Mouse (Mus musculus) limb, embryonic 10.5 days (tissue): ENCODE measurements around the gene Hccs. TPM values are rescaled to one million over a fixed set of nuclear protein-coding genes. Genes with fewer than 3 reads are reported as not detected.

Experiments used
- DNase-seq: peaks from one replicate; pipeline ENCODE4 v3.0.0-alpha.2; 2017; ENCODE audit warnings: low spot score
- H3K27ac ChIP-seq: fragments of 300-500 bp; sonication (generic); 2 replicates; pipeline ENCODE4 v1.5.1; 2016; ENCODE audit warnings: mild to moderate bottlenecking
- H3K27me3 ChIP-seq: fragments of 300-500 bp; sonication (generic); 2 replicates; pipeline ENCODE4 v1.6.1; 2016; ENCODE audit warnings: low read depth, mild to moderate bottlenecking; ENCODE audit not compliant: poor library complexity, severe bottlenecking
- H3K36me3 ChIP-seq: fragments of 300-500 bp; sonication (generic); 2 replicates; pipeline ENCODE4 v1.6.1; 2016; ENCODE audit warnings: mild to moderate bottlenecking, moderate library complexity
- H3K4me1 ChIP-seq: fragments of 300-500 bp; sonication (generic); 2 replicates; pipeline ENCODE4 v1.6.1; 2016
- H3K4me3 ChIP-seq: fragments of 300-500 bp; sonication (generic); 2 replicates; pipeline ENCODE4 v1.5.1; 2016; ENCODE audit warnings: mild to moderate bottlenecking, moderate library complexity
- H3K9me3 ChIP-seq: fragments of 300-500 bp; sonication (generic); replicated peaks from 2 replicates; pipeline ENCODE4 v1.6.1; 2016; ENCODE audit warnings: mild to moderate bottlenecking
- WGBS: fragments of 180-500 bp; shearing (Covaris S2); methylation state at CpG from one replicate; pipeline ENCODE4 v1.1.7; 2016; 5-methylcytosine and 5-hydroxymethylcytosine counted together
- polyA plus RNA-seq: library from polyadenylated mRNA; unstranded; fragments of >200 nt; fragmentation: Nextera tagmentation; extraction: Ambion mirVana; gene quantifications from 2 replicates; pipeline ENCODE4 v1.2.1, GENCODE M21; 2016

Hccs gene
- polyA plus RNA-seq, 1 experiment from 2014 or later: 39.1 TPM

DNA sequence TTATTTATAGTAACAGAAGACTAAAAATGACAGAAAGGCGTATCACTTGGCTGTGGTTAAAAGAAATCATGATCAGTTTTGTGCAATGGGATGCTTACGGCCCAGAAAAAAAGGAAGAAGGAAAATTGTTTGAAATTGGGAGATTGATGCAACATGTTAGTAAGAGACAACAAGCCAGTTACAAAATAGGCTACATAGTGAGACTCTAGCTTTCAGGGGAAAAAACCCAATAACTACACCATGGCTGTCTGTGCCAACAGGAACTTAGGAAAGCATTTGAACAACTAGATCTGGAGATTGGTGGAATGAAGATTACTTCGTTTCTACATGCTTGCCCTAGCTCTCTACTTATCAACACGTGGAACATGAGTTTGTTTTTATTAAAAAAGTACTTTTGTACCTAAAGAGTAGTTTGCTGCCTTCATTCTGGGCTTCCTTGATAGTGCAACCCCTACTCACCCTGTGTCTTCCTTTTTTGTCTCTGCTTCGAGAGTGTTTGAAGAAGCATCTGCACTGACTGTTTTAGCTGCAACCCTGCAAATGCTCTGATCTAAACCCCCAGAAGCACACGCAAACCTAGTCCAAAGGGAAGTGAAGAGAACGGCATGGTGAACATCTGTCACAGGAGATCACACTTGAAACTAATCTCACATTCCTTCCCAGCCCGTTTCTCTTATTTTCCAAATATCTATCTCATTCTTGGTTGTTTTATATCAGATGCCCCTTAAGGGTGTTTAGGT, 56.6 kb downstream of the Hccs start:
- no peak overlapping the region for H3K4me3 ChIP-seq
- H3K9me3 ChIP-seq: no peaks in the 10 kb centered on the region
- H3K36me3 ChIP-seq: no peaks in the 10 kb centered on the region
- no peaks in the 10 kb centered on the region for H3K4me1 ChIP-seq
- 80% methylated on average over 8 of the region's 8 CpGs for WGBS
- no peak overlapping the region for H3K27ac ChIP-seq
- DNase-seq: no peak
- peaks cover 96% of the 10 kb centered on the region for H3K27me3 ChIP-seq

DNA sequence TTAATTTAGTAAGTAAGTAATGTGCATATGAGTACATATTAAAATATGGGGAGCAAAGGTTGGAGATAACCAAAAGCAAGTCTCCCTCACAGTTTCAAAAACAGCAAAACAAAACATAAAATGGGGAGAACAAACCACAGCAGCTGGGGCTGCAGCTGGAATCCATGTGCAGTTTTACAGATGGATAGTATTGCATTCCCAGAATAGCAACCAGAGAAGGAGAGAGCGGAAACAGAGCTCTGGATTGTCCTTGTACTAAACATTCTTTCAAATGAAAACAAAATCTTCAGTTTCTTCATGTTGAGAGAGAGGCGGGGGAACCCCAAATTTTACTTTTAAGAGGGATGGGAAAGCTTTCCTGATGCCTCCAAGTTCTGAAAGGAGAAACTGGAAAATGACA, 58.0 kb downstream of the Hccs start:
- H3K27me3 ChIP-seq: peaks cover 97% of the 10 kb centered on the region
- DNase-seq: no peak
- H3K4me3 ChIP-seq: no peak overlapping the region
- no peaks in the 10 kb centered on the region for H3K4me1 ChIP-seq
- WGBS: 87% methylated on average over 2 of the region's 2 CpGs
- no peaks in the 10 kb centered on the region for H3K9me3 ChIP-seq
- no peaks in the 10 kb centered on the region for H3K36me3 ChIP-seq
- H3K27ac ChIP-seq: no peak overlapping the region

DNA sequence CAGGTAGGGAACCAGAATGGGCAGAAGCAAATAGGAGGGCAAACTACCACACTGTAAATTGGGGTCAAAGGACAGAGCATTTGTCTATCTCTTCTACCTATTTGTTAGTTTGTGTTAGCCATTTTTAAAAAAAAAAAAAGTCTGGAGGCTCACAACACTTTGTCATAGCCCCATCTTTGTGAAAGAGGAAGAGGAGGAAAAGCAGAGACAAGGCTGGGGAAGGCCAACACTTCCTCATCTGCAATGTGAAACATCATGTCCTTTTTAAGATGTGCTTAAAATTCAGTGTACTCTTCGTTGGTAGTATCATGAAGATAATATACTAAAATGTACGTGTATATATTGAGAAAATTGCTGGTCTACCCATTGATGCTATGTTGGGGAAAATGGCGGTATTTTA, 59.1 kb downstream of the Hccs start:
- Histone ChIP-seq H3K9me3 (no peaks in the 10 kb centered on the region), H3K27ac (no peak overlapping the region), H3K4me3 (no peak overlapping the region), H3K27me3 (peaks cover 97% of the 10 kb centered on the region), H3K4me1 (no peaks in the 10 kb centered on the region), H3K36me3 (no peaks in the 10 kb centered on the region)
- no peak for DNase-seq
- 84% methylated on average over 3 of the region's 3 CpGs for WGBS

DNA sequence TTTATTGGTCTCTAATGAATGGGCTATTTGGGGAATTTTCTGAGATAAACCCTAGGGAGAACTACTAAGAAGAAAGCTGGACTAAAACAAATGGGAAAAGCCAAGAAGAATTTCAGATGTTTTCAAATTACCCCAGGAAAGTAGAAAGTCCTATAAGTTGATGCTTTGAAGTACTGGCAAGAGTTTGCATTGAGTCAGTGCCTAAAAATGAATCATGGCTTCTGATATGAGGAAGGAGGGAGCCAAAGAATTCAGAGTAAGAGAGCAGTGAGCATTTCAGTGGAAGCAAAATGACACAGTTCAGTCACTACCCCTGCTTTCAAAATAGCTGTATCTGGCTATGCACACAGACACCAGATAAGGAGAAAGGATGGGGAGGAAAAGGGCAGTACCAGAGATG, 63.4 kb downstream of the Hccs start:
- Histone ChIP-seq H3K27me3 (peaks cover 81% of the 10 kb centered on the region), H3K9me3 (no peaks in the 10 kb centered on the region), H3K4me1 (no peaks in the 10 kb centered on the region), H3K4me3 (no peak overlapping the region), H3K36me3 (no peaks in the 10 kb centered on the region), H3K27ac (no peak overlapping the region)
- no peak for DNase-seq

DNA sequence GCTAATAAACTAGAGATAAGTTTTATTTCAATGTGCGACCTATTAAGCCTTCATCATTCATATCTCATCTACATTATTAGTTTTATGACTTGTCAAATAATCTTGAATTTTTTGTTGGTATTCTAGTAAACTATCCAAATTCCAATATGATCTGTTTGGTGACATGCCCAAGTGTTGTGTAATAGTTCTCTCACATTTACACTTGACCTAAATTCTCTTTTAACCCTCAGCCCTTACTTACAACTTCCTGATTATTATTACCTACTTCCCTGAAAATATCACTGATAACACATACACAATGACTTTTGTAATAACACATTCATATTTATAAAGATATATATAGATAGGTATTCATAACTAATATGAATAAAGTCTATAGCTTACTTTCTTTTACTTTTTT, 64.3 kb downstream of the Hccs start:
- H3K4me1 ChIP-seq: no peaks in the 10 kb centered on the region
- DNase-seq: no peak
- H3K4me3 ChIP-seq: no peak overlapping the region
- H3K27ac ChIP-seq: no peak overlapping the region
- H3K27me3 ChIP-seq: peaks cover 73% of the 10 kb centered on the region
- no peaks in the 10 kb centered on the region for H3K36me3 ChIP-seq
- no peaks in the 10 kb centered on the region for H3K9me3 ChIP-seq
- 79% methylated on average over 1 of the region's 1 CpGs for WGBS

DNA sequence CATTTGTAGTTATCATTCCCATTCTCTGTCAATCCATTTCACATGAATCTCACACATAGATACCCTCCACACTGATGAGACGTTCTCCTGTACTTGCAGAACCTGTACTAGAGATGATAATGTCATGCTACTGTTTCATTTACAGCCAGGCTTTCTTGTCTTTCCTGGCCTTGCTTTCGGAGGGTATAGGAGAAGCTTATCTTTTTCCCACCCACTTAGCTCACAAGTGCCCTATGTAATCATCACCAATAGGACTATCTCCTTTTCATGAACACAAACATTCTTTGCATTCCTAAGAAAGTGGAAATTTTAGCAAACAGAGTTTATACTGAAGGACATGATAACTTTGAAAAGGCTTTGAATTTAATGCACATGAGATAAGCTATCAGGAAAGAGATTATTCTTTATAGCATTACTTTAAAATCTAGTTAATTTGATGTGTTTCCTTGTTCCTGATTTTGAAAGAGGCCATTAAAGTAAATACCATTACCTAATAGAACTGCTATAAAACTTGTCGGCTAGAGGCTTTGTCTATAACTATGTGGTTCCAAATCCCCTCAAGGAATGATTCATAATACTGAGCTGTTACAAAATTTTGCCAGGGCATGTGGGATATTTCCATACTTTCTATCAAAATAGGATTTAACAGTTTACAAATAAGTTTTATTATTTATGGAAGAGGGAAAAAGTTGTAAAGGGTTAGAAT, 97.7 kb downstream of the Hccs start:
- peaks cover 79% of the 10 kb centered on the region for H3K27me3 ChIP-seq
- no peak overlapping the region for H3K27ac ChIP-seq
- 64% methylated on average over 3 of the region's 3 CpGs for WGBS

DNA sequence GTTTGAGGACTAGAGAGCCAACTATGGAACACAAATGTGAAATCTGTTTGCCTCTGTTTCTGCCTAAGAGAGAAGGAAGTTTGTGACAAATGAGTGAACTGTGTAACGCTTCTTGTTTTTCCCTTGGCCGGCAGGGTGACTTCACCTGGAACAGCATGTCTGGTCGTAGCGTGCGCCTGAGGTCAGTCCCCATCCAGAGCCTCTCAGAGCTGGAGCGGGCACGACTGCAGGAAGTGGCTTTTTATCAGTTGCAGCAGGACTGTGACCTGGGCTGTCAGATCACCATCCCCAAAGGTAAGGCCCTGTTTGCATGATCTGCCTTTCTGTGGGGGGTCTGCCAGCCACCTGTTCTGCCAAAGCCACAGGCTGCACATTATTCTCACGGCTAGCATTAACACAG, 100.1 kb downstream of the Hccs start:
- Histone ChIP-seq H3K9me3 (no peaks in the 10 kb centered on the region), H3K27ac (no peak overlapping the region), H3K27me3 (peaks cover 81% of the 10 kb centered on the region), H3K4me1 (no peaks in the 10 kb centered on the region), H3K36me3 (no peaks in the 10 kb centered on the region), H3K4me3 (no peak overlapping the region)
- 66% methylated on average over 8 of the region's 8 CpGs for WGBS
- DNase-seq: no peak

More for the DNA sequence above, 97.7 kb downstream of the Hccs start:
- DNase-seq: no peak
- Histone ChIP-seq H3K4me1 (no peaks in the 10 kb centered on the region), H3K36me3 (no peaks in the 10 kb centered on the region), H3K4me3 (no peak overlapping the region), H3K9me3 (no peaks in the 10 kb centered on the region)

DNA sequence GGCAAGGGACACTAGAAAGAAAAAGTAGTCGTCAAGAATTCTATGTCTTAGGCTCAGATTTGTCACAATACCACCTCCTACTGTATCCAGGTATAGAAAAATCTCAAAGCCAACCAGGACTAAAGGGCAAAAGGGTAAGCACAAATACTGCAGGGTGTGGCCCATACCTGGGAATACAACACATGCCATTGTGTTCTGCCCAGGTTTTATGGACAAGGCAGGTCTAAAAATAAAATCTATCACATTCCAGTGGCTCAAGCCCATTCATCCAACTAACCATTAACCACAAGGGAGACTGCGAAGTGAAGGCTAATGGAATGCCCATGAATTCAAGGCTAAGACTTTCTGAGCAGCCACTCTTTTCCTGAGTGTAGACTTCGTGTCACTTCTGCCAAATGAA, 110.2 kb downstream of the Hccs start:
- Histone ChIP-seq H3K4me1 (no peaks in the 10 kb centered on the region), H3K36me3 (no peaks in the 10 kb centered on the region), H3K4me3 (no peak overlapping the region), H3K27me3 (peaks cover 87% of the 10 kb centered on the region), H3K27ac (no peak overlapping the region), H3K9me3 (no peaks in the 10 kb centered on the region)
- DNase-seq: no peak
- WGBS: 75% methylated on average over 3 of the region's 3 CpGs

Other genes with a start within 250 kb of the Hccs start
- gene Amelx, start 133.2 kb downstream of the Hccs start, polyA plus RNA-seq: 0.19 TPM in 1 of 2 replicates, not detected in the other